Mouse (Mus musculus) thymus, adult 2 months (tissue): ENCODE results near the gene Gsx1.

Experiments used
- CTCF ChIP-seq: fragments of 200-500 bp; IDR thresholded peaks from 2 replicates; pipeline ENCODE4 v1.5.1; 2012; ENCODE audit warnings: mild to moderate bottlenecking, control low read depth, low read length, moderate library complexity, borderline replicate concordance; ENCODE audit not compliant: control insufficient read depth, poor library complexity, insufficient read depth; ENCODE audit errors: extremely low read depth
- POLR2A ChIP-seq: fragments of 200-500 bp; IDR thresholded peaks from 2 replicates; pipeline ENCODE4 v1.6.1; 2012; ENCODE audit warnings: mild to moderate bottlenecking, low read length, control low read depth, moderate library complexity; ENCODE audit not compliant: control insufficient read depth, poor library complexity, insufficient read depth; ENCODE audit errors: extremely low read depth

- TF ChIP-seq CTCF (no peak), POLR2A (no peak)
Observed at GRCm38 (mm10) chr5:147207852-147208251, 19.4 kb downstream of the Gsx1 start.
